Mouse (Mus musculus): ENCODE measurements around the gene Atp1b1. TPM values are rescaled to one million over a fixed set of nuclear protein-coding genes. Genes with fewer than 3 reads are reported as not detected.

The Atp1b1 gene
- polyA plus RNA-seq, 1 experiment from 2014 or later = 12.5 TPM

DNA sequence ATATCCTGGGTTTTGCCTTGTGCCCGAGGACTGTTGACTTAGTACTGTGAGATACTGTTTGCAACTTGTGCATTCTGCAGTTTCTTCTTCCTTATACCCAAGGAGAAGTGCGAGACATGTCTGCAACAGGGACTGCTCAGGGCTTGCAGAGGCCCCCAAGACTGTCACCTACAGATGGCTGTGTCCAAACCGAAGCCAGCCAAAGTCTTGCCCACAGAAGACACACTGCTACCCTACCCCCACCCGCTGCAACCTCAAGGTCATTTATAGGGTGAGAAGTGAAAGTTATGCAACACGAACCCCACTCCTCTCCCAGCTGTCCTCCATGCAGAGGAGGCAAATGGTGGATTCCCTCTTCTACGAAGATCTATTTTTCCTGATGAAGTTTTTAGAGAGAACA is 5.6 kb downstream of the Atp1b1 start:
- H3K4me1 ChIP-seq = peaks cover 25% of the 10 kb centered on the region

DNA sequence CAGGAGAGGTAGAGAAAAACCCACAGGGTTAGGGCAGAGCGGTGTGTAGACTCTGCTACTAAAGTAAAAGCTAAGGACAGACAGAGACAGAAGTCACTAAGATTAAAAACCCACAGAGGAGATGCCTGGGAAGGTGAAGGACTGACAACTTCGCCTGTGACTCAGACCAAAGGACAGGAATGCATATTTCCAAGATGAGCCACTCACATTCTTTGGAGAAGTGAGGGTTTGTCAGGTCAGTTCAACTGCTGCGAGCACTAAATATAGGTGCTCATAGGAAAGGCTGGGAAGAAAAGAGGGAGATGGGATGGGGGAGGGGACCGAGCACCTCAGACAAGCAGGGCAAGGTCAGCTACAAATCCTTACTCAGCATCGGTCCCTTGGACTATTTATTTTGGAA is 6.8 kb downstream of the Atp1b1 start:
- no peak for ATAC-seq (ENCODE audit: insufficient number of reproducible peaks, insufficient read depth, low FRiP score, low TSS enrichment, low read depth)
- Histone ChIP-seq H3K27me3 (peaks cover 18% of the 10 kb centered on the region), H3K4me3 (no peak overlapping the region), H3K27ac (no peak overlapping the region), H3K4me1 (peaks cover 13% of the 10 kb centered on the region), H3K9me3 (no peaks in the 10 kb centered on the region), H3K9ac (no peak overlapping the region), H3K4me2 (no peak overlapping the region), H3K36me3 (0 out of 2 replicates have a peak, but pooled peaks cover 2% of the 10 kb centered on the region)
- 87% methylated on average over 5 of the region's 5 CpGs for WGBS

More for the DNA sequence above, 5.6 kb downstream of the Atp1b1 start:
- peaks cover 30% of the 10 kb centered on the region for H3K27me3 ChIP-seq
- no peak overlapping the region for H3K4me2 ChIP-seq
- ATAC-seq (ENCODE audit: insufficient number of reproducible peaks, insufficient read depth, low FRiP score, low TSS enrichment, low read depth) = no peak
- H3K4me3 ChIP-seq = no peak overlapping the region
- no peak overlapping the region for H3K27ac ChIP-seq
- H3K36me3 ChIP-seq = 0 out of 2 replicates have a peak, but pooled peaks cover 2% of the 10 kb centered on the region
- H3K9ac ChIP-seq = no peak overlapping the region
- WGBS = 88% methylated on average over 6 of the region's 6 CpGs
- no peaks in the 10 kb centered on the region for H3K9me3 ChIP-seq

- Histone ChIP-seq H3K4me3 (no peak overlapping the region), H3K27ac (no peak overlapping the region), H3K9me3 (no peaks in the 10 kb centered on the region), H3K4me1 (peaks cover 8% of the 10 kb centered on the region), H3K4me2 (no peak overlapping the region), H3K27me3 (peaks cover 11% of the 10 kb centered on the region), H3K36me3 (0 out of 2 replicates have a peak, but pooled peaks cover 2% of the 10 kb centered on the region), H3K9ac (no peak overlapping the region)
- ATAC-seq (ENCODE audit: insufficient number of reproducible peaks, insufficient read depth, low FRiP score, low TSS enrichment, low read depth) = no peak
- 76% methylated on average over 4 of the region's 4 CpGs for WGBS
Observed at GRCm38 (mm10) chr1:164450644-164451043, 7.5 kb downstream of the Atp1b1 start.

GRCm38 (mm10) chr1:164450231-164450630 is 7.9 kb downstream of the Atp1b1 start:
- 84% methylated on average over 4 of the region's 4 CpGs for WGBS
- Histone ChIP-seq H3K4me1 (peaks cover 8% of the 10 kb centered on the region), H3K4me3 (no peak overlapping the region), H3K36me3 (0 out of 2 replicates have a peak, but pooled peaks cover 2% of the 10 kb centered on the region), H3K27me3 (peaks cover 9% of the 10 kb centered on the region; the same call in 1 of the 2 replicates), H3K9me3 (no peaks in the 10 kb centered on the region), H3K27ac (no peak overlapping the region), H3K4me2 (no peak overlapping the region), H3K9ac (no peak overlapping the region)
- no peak for ATAC-seq (ENCODE audit: insufficient number of reproducible peaks, insufficient read depth, low FRiP score, low TSS enrichment, low read depth)

DNA sequence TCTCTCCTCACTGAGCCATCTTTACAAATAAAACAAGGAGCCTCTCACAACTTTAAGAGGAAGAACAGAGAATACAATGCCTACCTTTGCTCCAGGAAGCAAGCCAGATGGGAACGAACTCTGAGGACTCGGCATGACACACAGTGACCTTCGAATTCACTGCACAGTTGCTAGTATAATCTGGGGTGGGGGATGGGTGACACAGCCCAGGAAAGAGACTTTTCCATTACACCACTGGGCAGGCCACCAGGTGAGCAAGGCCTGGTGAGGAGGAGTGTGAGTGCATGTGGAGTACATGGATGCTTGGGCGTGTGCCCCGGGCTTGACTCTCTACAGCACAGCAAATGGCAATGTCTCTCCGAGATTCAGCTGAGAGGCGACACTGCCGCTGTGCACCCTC is 8.5 kb downstream of the Atp1b1 start:
- 84% methylated on average over 8 of the region's 8 CpGs for WGBS
- no peak overlapping the region for H3K4me2 ChIP-seq
- H3K4me1 ChIP-seq = peaks cover 2% of the 10 kb centered on the region
- ATAC-seq (ENCODE audit: insufficient number of reproducible peaks, insufficient read depth, low FRiP score, low TSS enrichment, low read depth) = no peak
- no peak overlapping the region for H3K4me3 ChIP-seq
- no peak overlapping the region for H3K9ac ChIP-seq
- H3K36me3 ChIP-seq = 0 out of 2 replicates have a peak, but pooled peaks cover 2% of the 10 kb centered on the region
- H3K27ac ChIP-seq = no peak overlapping the region
- no peaks in the 10 kb centered on the region for H3K9me3 ChIP-seq
- peaks cover 3% of the 10 kb centered on the region; the same call in 1 of the 2 replicates for H3K27me3 ChIP-seq

GRCm38 (mm10) chr1:164447521-164447920 is 10.6 kb downstream of the Atp1b1 start:
- Histone ChIP-seq H3K9ac (no peak overlapping the region), H3K36me3 (no peaks in the 10 kb centered on the region), H3K4me3 (no peak overlapping the region), H3K4me2 (no peak overlapping the region), H3K27ac (no peak overlapping the region), H3K9me3 (no peaks in the 10 kb centered on the region), H3K27me3 (no peaks in the 10 kb centered on the region), H3K4me1 (no peaks in the 10 kb centered on the region)
- no peak for ATAC-seq (ENCODE audit: insufficient number of reproducible peaks, insufficient read depth, low FRiP score, low TSS enrichment, low read depth)
- WGBS = 84% methylated on average over 6 of the region's 6 CpGs

DNA sequence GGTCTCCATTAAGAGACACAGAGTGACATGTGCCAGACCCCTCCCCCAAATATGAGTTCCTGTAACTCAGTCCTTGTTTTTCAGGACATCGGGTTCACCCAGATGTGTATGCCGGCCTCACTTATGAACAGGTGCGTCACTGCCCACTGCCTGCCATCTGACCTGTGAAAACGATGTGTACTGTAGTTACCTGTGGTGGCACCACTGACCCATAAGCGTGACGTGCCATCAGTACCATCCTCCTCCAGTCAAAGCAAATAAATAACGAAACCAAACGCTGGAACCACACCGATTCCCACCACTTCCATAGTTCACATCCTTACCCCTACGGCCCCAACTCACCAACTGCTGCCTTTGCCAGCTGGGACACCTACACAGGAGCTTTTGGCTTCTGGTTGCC is 11.6 kb downstream of the Atp1b1 start:
- no peaks in the 10 kb centered on the region for H3K4me1 ChIP-seq
- no peaks in the 10 kb centered on the region for H3K27me3 ChIP-seq
- WGBS = 92% methylated on average over 10 of the region's 10 CpGs
- H3K4me3 ChIP-seq = no peak overlapping the region
- no peaks in the 10 kb centered on the region for H3K36me3 ChIP-seq
- no peak overlapping the region for H3K4me2 ChIP-seq
- no peak overlapping the region for H3K27ac ChIP-seq
- no peak; the same call in 1 of the 2 replicates for ATAC-seq (ENCODE audit: insufficient number of reproducible peaks, insufficient read depth, low FRiP score, low TSS enrichment, low read depth)
- H3K9me3 ChIP-seq = no peaks in the 10 kb centered on the region
- no peak overlapping the region for H3K9ac ChIP-seq

- H3K9ac ChIP-seq = no peak overlapping the region
- no peak overlapping the region for H3K4me3 ChIP-seq
- ATAC-seq (ENCODE audit: insufficient number of reproducible peaks, insufficient read depth, low FRiP score, low TSS enrichment, low read depth) = no peak
- no peaks in the 10 kb centered on the region for H3K36me3 ChIP-seq
- no peaks in the 10 kb centered on the region for H3K27me3 ChIP-seq
- no peaks in the 10 kb centered on the region for H3K9me3 ChIP-seq
- H3K4me1 ChIP-seq = no peaks in the 10 kb centered on the region
- WGBS = 81% methylated on average over 5 of the region's 5 CpGs
- no peak overlapping the region for H3K4me2 ChIP-seq
- no peak overlapping the region for H3K27ac ChIP-seq
Observed at GRCm38 (mm10) chr1:164445620-164446162, 12.5 kb downstream of the Atp1b1 start.

GRCm38 (mm10) chr1:164441408-164441974 is 16.7 kb downstream of the Atp1b1 start:
- Histone ChIP-seq H3K27ac (no peak overlapping the region), H3K36me3 (peaks cover 17% of the 10 kb centered on the region), H3K4me2 (no peak overlapping the region), H3K9ac (no peak overlapping the region), H3K4me3 (no peak overlapping the region), H3K4me1 (no peaks in the 10 kb centered on the region), H3K27me3 (no peaks in the 10 kb centered on the region), H3K9me3 (no peaks in the 10 kb centered on the region)
- ATAC-seq (ENCODE audit: insufficient number of reproducible peaks, insufficient read depth, low FRiP score, low TSS enrichment, low read depth) = no peak
- whole genome bisulfite sequencing = 76% methylated on average over 18 of the region's 18 CpGs

GRCm38 (mm10) chr1:164440708-164441407 is 17.3 kb downstream of the Atp1b1 start:
- H3K4me1 ChIP-seq = no peaks in the 10 kb centered on the region
- H3K4me2 ChIP-seq = no peak overlapping the region
- 85% methylated on average over 11 of the region's 11 CpGs for WGBS
- H3K4me3 ChIP-seq = no peak overlapping the region
- no peak overlapping the region for H3K27ac ChIP-seq
- no peaks in the 10 kb centered on the region for H3K27me3 ChIP-seq
- no peak for ATAC-seq (ENCODE audit: insufficient number of reproducible peaks, insufficient read depth, low FRiP score, low TSS enrichment, low read depth)
- H3K9me3 ChIP-seq = no peaks in the 10 kb centered on the region
- H3K9ac ChIP-seq = no peak overlapping the region
- H3K36me3 ChIP-seq = peaks cover 17% of the 10 kb centered on the region

DNA sequence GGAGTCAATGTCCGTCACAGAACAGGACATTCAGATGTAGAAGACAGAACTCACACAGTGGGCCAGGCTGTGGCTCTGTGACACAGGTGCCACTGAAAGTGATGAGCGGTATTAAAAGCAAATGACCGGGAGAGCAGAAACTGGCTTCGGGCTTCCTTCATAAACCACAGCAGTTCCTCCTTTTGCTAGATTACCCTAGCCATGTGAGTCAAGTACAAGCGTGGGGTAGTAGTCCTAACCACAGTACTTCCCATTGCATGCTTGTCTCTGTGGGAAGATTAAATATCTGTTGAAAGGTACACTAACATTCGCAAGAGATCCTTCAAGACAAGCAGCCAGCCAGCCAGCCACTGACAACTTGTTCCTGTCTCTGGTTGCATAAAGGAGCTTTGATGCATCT is 17.9 kb downstream of the Atp1b1 start:
- no peak overlapping the region for H3K9ac ChIP-seq
- no peak overlapping the region for H3K4me3 ChIP-seq
- 87% methylated on average over 6 of the region's 6 CpGs for WGBS
- peaks cover 17% of the 10 kb centered on the region for H3K36me3 ChIP-seq
- H3K4me2 ChIP-seq = no peak overlapping the region
- no peaks in the 10 kb centered on the region for H3K4me1 ChIP-seq
- H3K27ac ChIP-seq = no peak overlapping the region
- no peaks in the 10 kb centered on the region for H3K9me3 ChIP-seq
- no peaks in the 10 kb centered on the region for H3K27me3 ChIP-seq
- no peak for ATAC-seq (ENCODE audit: insufficient number of reproducible peaks, insufficient read depth, low FRiP score, low TSS enrichment, low read depth)

DNA sequence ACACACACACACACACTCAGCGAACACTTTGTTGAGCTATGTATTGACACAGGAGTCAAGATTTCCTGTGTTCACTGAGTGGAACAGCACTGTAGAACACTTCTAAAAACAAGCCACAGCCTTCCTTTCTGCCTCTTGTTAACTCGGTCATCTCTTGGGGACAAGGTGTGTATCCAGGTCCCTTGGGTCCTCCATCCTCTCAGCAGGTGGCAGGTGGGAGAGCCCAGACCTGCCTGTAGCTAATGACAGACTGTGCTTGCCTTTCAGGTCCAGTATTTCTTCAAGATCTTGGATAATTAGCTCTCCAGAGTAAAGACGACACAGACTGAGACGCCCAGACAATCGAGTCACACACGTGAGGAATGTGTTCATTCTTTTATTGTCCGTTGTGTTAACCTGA is 21.4 kb downstream of the Atp1b1 start:
- Histone ChIP-seq H3K4me1 (no peaks in the 10 kb centered on the region), H3K4me2 (no peak overlapping the region), H3K27me3 (no peaks in the 10 kb centered on the region), H3K36me3 (peaks cover 17% of the 10 kb centered on the region), H3K9me3 (no peaks in the 10 kb centered on the region), H3K9ac (no peak overlapping the region), H3K4me3 (no peak overlapping the region), H3K27ac (no peak overlapping the region)
- no peak for ATAC-seq (ENCODE audit: insufficient number of reproducible peaks, insufficient read depth, low FRiP score, low TSS enrichment, low read depth)
- WGBS = 90% methylated on average over 7 of the region's 7 CpGs

Measured in embryonic facial prominence, embryonic 13.5 days (tissue).